Mouse (Mus musculus): ENCODE data around the gene Chsy1. TPM values are rescaled to one million over a fixed set of nuclear protein-coding genes. Genes with fewer than 3 reads are reported as not detected.

Chsy1 gene
- polyA plus RNA-seq, 1 experiment from 2014 or later: 30.4 TPM

DNA sequence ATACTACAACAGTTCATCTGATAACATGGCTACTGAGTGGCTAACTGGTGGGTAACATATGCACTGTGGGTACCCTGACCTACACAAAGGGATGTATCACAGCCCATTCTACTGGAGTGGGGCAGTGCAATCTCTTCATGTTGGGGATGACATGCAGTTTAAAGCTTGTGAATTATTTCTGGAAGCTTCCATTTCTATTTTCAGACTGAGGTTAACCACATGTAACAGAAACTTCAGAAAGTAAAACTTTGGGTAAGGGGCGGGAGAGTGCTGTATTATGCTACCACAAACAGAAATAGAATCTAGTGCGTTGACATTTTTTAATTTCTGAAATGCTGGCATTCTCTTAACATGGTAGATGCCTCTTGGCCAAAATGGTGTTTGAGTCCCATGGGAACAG lies 100.6 kb downstream of the Chsy1 start:
- no peaks in the 10 kb centered on the region for H3K9me3 ChIP-seq (ENCODE audit: control insufficient read depth, low read length)
- no peaks in the 10 kb centered on the region for H3K4me1 ChIP-seq (replicated peaks; ENCODE audit: control insufficient read depth, insufficient read depth, low read length)
- H3K27ac ChIP-seq (ENCODE audit: low read depth, low read length): no peak overlapping the region
- DNase-seq (ENCODE audit: low spot score): no peak
- no peaks in the 10 kb centered on the region for H3K27me3 ChIP-seq (ENCODE audit: control insufficient read depth, insufficient read depth, low read length)
- no peak overlapping the region for H3K4me2 ChIP-seq (replicated peaks; ENCODE audit: low read depth, low read length)
- 91% methylated on average over 2 of the region's 2 CpGs for WGBS
- no peak for ATAC-seq (ENCODE audit: low FRiP score)
- no peak overlapping the region for H3K4me3 ChIP-seq (ENCODE audit: low read depth, low read length)
- no peaks in the 10 kb centered on the region for H3K36me3 ChIP-seq (ENCODE audit: control insufficient read depth, insufficient read depth, low read length)
- no peak overlapping the region for H3K9ac ChIP-seq (ENCODE audit: low read depth, low read length)

DNA sequence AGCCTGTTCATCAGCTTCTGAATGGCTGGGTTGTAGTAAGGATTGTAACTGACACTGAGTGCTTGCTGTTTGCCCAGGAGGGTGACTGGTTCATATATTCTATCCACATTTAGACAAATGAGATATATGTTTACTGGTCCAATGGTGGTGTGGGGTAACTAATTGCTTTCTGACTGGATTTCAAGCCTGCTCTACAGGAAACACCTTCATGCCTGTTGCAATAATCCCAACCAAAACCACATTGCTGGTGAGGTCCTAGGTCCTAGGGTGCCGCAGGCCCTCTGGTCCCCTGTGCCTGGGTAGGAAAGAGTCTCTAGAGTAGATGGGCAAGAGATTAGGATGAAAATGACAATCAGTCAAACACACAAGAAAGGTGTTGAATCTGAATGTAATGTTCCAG lies 103.6 kb downstream of the Chsy1 start:
- no peak overlapping the region for H3K4me2 ChIP-seq (replicated peaks; ENCODE audit: low read depth, low read length)
- no peak overlapping the region for H3K27ac ChIP-seq (ENCODE audit: low read depth, low read length)
- no peak for ATAC-seq (ENCODE audit: low FRiP score)
- 100% methylated on average over 1 of the region's 1 CpGs for WGBS
- H3K4me3 ChIP-seq (ENCODE audit: low read depth, low read length): no peak overlapping the region
- no peaks in the 10 kb centered on the region for H3K27me3 ChIP-seq (ENCODE audit: control insufficient read depth, insufficient read depth, low read length)
- no peaks in the 10 kb centered on the region for H3K36me3 ChIP-seq (ENCODE audit: control insufficient read depth, insufficient read depth, low read length)
- H3K4me1 ChIP-seq (replicated peaks; ENCODE audit: control insufficient read depth, insufficient read depth, low read length): no peaks in the 10 kb centered on the region
- no peak for DNase-seq (ENCODE audit: low spot score)
- H3K9ac ChIP-seq (ENCODE audit: low read depth, low read length): no peak overlapping the region
- H3K9me3 ChIP-seq (ENCODE audit: control insufficient read depth, low read length): no peaks in the 10 kb centered on the region

DNA sequence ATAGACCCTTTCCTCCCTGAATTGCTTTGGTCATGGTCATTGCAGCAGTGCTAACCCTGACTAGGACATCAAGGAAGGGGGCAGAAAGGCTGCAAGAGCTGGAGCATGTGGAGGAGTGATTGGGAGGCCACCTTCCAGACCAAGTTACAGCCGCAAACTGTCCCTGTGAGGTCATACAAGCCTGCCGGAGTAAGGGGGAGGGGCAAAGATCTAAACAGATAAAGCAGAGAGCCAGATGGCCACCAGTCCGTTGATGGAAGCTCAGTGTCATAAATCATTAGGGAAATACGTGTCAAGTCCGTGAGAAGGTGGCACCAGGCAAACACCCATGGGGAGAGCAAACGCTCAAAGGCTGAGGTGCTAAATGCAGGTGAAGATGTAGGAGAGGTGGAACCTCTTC lies 105.2 kb downstream of the Chsy1 start:
- Histone ChIP-seq H3K9ac (ENCODE audit: low read depth, low read length) (no peak overlapping the region), H3K9me3 (ENCODE audit: control insufficient read depth, low read length) (no peaks in the 10 kb centered on the region), H3K4me2 (replicated peaks; ENCODE audit: low read depth, low read length) (no peak overlapping the region), H3K4me1 (replicated peaks; ENCODE audit: control insufficient read depth, insufficient read depth, low read length) (no peaks in the 10 kb centered on the region; the same call in 1 of the 2 replicates), H3K4me3 (ENCODE audit: low read depth, low read length) (no peak overlapping the region), H3K36me3 (ENCODE audit: control insufficient read depth, insufficient read depth, low read length) (no peaks in the 10 kb centered on the region), H3K27me3 (ENCODE audit: control insufficient read depth, insufficient read depth, low read length) (no peaks in the 10 kb centered on the region), H3K27ac (ENCODE audit: low read depth, low read length) (no peak overlapping the region)
- DNase-seq (ENCODE audit: low spot score) (no peak), ATAC-seq (ENCODE audit: low FRiP score) (no peak)
- 72% methylated on average over 6 of the region's 6 CpGs for WGBS

GRCm38 (mm10) chr7:66215911-66216310 lies 106.6 kb downstream of the Chsy1 start:
- no peaks in the 10 kb centered on the region; the same call in 1 of the 2 replicates for H3K4me1 ChIP-seq (replicated peaks; ENCODE audit: control insufficient read depth, insufficient read depth, low read length)
- no peak overlapping the region for H3K27ac ChIP-seq (ENCODE audit: low read depth, low read length)
- H3K9me3 ChIP-seq (ENCODE audit: control insufficient read depth, low read length): no peaks in the 10 kb centered on the region
- no peaks in the 10 kb centered on the region for H3K36me3 ChIP-seq (ENCODE audit: control insufficient read depth, insufficient read depth, low read length)
- no peak overlapping the region for H3K4me3 ChIP-seq (ENCODE audit: low read depth, low read length)
- ATAC-seq (ENCODE audit: low FRiP score) (no peak), DNase-seq (ENCODE audit: low spot score) (no peak)
- 75% methylated on average over 1 of the region's 1 CpGs for WGBS
- H3K4me2 ChIP-seq (replicated peaks; ENCODE audit: low read depth, low read length): no peak overlapping the region
- H3K27me3 ChIP-seq (ENCODE audit: control insufficient read depth, insufficient read depth, low read length): no peaks in the 10 kb centered on the region
- no peak overlapping the region for H3K9ac ChIP-seq (ENCODE audit: low read depth, low read length)

DNA sequence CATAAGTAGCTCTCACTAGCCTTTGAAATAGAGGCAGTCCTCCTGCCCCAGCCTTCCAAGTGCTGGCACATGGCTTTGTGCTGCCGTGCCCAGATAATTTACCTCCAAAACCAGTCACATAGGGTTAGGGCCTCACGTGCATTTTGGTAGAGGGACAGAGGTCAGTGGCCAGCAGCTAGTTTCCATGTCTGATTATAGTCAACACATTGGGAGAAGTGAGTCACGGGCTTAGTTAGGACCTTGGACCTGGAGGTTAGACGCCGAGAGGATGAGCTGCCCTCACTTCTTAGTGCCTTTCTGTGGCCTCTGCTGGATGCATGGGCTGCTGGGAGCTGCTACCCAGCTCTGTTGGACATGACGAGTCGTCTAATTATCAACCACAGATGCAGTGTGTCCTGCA lies 107.7 kb downstream of the Chsy1 start:
- Histone ChIP-seq H3K4me2 (replicated peaks; ENCODE audit: low read depth, low read length) (no peak overlapping the region), H3K36me3 (ENCODE audit: control insufficient read depth, insufficient read depth, low read length) (no peaks in the 10 kb centered on the region), H3K9ac (ENCODE audit: low read depth, low read length) (no peak overlapping the region), H3K4me1 (replicated peaks; ENCODE audit: control insufficient read depth, insufficient read depth, low read length) (no peaks in the 10 kb centered on the region; the same call in 1 of the 2 replicates), H3K4me3 (ENCODE audit: low read depth, low read length) (no peak overlapping the region), H3K27ac (ENCODE audit: low read depth, low read length) (no peak overlapping the region), H3K9me3 (ENCODE audit: control insufficient read depth, low read length) (no peaks in the 10 kb centered on the region), H3K27me3 (ENCODE audit: control insufficient read depth, insufficient read depth, low read length) (no peaks in the 10 kb centered on the region)
- 87% methylated on average over 7 of the region's 7 CpGs for WGBS
- ATAC-seq (ENCODE audit: low FRiP score): no peak
- no peak for DNase-seq (ENCODE audit: low spot score)

DNA sequence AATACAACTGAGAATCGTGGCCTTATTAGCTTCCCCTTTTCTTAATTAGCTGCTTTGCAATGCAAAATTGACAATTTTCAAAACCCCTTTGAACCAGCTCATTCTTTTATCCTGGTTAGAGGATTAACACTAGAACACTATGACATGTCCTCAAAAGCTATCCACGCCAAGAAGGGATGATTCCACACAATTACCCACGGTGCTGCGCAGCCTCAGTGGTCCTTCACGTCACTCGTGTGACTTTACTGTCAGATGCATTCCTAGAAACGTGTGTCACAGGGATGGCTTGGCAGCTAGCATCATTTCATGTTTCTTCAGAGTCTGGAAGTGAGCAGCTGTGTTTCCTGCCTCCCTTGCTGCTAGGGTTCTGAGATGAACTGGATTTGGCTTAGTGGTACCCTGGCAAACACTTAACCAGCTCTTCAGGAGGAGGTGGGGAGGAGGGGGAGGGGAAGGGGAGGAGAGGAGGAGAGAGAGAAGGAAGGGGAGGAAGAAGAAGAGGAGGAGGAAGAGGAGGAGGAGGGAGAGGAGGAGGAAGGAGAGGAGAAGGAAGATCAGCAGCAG lies 108.3 kb downstream of the Chsy1 start:
- DNase-seq (ENCODE audit: low spot score) (no peak), ATAC-seq (ENCODE audit: low FRiP score) (no peak)
- WGBS: 77% methylated on average over 7 of the region's 7 CpGs
- H3K36me3 ChIP-seq (ENCODE audit: control insufficient read depth, insufficient read depth, low read length): no peaks in the 10 kb centered on the region
- H3K4me2 ChIP-seq (replicated peaks; ENCODE audit: low read depth, low read length): no peak overlapping the region
- no peak overlapping the region; the same call in 1 of the 2 replicates for H3K27ac ChIP-seq (ENCODE audit: low read depth, low read length)
- no peak overlapping the region for H3K4me3 ChIP-seq (ENCODE audit: low read depth, low read length)
- H3K9ac ChIP-seq (ENCODE audit: low read depth, low read length): no peak overlapping the region
- no peaks in the 10 kb centered on the region; the same call in 1 of the 2 replicates for H3K4me1 ChIP-seq (replicated peaks; ENCODE audit: control insufficient read depth, insufficient read depth, low read length)
- H3K9me3 ChIP-seq (ENCODE audit: control insufficient read depth, low read length): no peaks in the 10 kb centered on the region
- H3K27me3 ChIP-seq (ENCODE audit: control insufficient read depth, insufficient read depth, low read length): no peaks in the 10 kb centered on the region

DNA sequence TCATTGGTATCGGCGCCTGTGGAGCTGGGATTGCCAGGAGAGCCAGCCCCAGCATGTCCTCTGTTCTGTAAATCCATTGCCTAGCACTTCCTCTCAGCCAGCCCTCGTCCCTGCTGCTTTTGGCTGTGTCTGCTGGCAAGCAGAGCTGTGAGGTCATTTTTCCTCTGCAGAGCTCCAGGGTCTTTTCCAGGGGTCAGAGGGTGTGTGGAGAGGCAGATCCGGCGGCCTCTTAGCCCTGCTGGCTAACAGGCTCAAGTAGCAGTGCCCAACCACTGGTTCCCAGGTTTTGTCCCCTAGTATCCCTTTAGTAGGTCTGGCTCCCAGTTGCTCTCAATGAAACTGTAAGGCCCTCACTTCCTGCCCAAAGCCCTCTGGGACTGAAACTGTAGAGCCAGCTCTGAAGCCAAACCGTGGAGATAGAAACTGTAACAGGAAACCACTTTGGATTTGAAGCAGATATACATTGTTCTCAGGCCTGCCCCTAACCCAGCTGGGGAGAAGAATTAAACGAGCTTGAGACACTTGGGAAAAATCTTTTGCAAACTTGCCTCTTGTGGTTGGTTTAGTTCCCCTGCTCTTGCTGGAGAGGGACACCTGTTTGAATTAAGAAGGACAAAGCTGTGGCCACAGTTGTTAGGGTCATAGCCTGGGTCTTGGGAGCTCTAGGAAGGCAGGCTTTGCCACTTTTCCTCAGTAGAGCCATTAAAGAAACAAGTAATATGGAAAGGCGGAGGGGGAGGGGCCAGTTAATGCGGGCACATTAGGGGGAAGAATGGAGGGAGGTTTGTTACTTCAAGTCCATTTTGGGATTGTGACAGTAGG lies 109.1 kb downstream of the Chsy1 start:
- no peak overlapping the region for H3K27ac ChIP-seq (ENCODE audit: low read depth, low read length)
- ATAC-seq (ENCODE audit: low FRiP score) (no peak), DNase-seq (ENCODE audit: low spot score) (peak; percentile 33)
- WGBS: 37% methylated on average over 9 of the region's 9 CpGs
- H3K9me3 ChIP-seq (ENCODE audit: control insufficient read depth, low read length): no peaks in the 10 kb centered on the region
- H3K9ac ChIP-seq (ENCODE audit: low read depth, low read length): no peak overlapping the region
- no peaks in the 10 kb centered on the region; the same call in 1 of the 2 replicates for H3K4me1 ChIP-seq (replicated peaks; ENCODE audit: control insufficient read depth, insufficient read depth, low read length)
- no peak overlapping the region for H3K4me2 ChIP-seq (replicated peaks; ENCODE audit: low read depth, low read length)
- H3K36me3 ChIP-seq (ENCODE audit: control insufficient read depth, insufficient read depth, low read length): no peaks in the 10 kb centered on the region
- H3K4me3 ChIP-seq (ENCODE audit: low read depth, low read length): no peak overlapping the region
- H3K27me3 ChIP-seq (ENCODE audit: control insufficient read depth, insufficient read depth, low read length): no peaks in the 10 kb centered on the region

- Histone ChIP-seq H3K4me3 (ENCODE audit: low read depth, low read length) (no peak overlapping the region), H3K9me3 (ENCODE audit: control insufficient read depth, low read length) (no peaks in the 10 kb centered on the region), H3K27ac (ENCODE audit: low read depth, low read length) (no peak overlapping the region), H3K4me1 (replicated peaks; ENCODE audit: control insufficient read depth, insufficient read depth, low read length) (no peaks in the 10 kb centered on the region; the same call in 1 of the 2 replicates), H3K27me3 (ENCODE audit: control insufficient read depth, insufficient read depth, low read length) (no peaks in the 10 kb centered on the region), H3K9ac (ENCODE audit: low read depth, low read length) (no peak overlapping the region), H3K36me3 (ENCODE audit: control insufficient read depth, insufficient read depth, low read length) (no peaks in the 10 kb centered on the region), H3K4me2 (replicated peaks; ENCODE audit: low read depth, low read length) (no peak overlapping the region)
- WGBS: 83% methylated on average over 4 of the region's 4 CpGs
- DNase-seq (ENCODE audit: low spot score): no peak
- ATAC-seq (ENCODE audit: low FRiP score): no peak
Observed at GRCm38 (mm10) chr7:66219028-66219793, 109.9 kb downstream of the Chsy1 start.

Data from hindbrain, embryonic 11.5 days (tissue).